Mouse (Mus musculus): ENCODE results near the gene Klk1b24.
"Not testable (repeated sequence)": the region's sequence is repeated elsewhere in the genome, so short reads cannot be mapped to it uniquely, and the experiment has no call there.

The Klk1b24 gene

GRCm38 (mm10) chr7:44187936-44188335 lies at the start of gene Klk1b24:
Gene Klk1b24, plus strand, starts transcription at chr7:44188236.
- DNase-seq (ENCODE audit: low spot score) = not testable (repeated sequence)

GRCm38 (mm10) chr7:44179299-44180045 lies 8.6 kb upstream of the Klk1b24 start:
- no peak for DNase-seq (ENCODE audit: low spot score)

GRCm38 (mm10) chr7:44186516-44186915 lies 1.5 kb upstream of the Klk1b24 start:
- not testable (repeated sequence) for DNase-seq (ENCODE audit: low spot score)

DNA sequence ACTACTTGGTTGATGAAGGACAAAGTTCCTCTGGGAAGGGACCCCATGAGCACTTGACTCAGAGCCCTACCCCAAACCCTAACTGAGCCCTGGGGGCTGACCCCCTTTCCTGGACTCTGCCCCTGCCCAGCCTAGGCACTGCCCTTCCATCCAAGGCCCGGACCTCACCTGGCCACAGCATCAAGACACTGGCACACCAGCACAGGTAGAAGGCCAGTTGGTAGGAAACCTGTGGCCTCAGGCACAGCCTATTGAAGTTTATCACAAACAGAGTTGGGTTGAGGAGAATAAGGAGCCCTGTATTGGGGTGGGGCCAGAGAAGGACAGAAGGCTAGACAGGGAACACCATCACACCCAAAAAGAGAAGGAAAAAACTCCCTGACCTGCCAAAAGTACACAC lies 5.4 kb downstream of the Klk1b24 start:
- not testable (repeated sequence) for DNase-seq (ENCODE audit: low spot score)

GRCm38 (mm10) chr7:44197891-44198290 lies 9.9 kb downstream of the Klk1b24 start, which contains the start of gene Klk1b3:
Gene Klk1b3, plus strand, starts transcription at chr7:44198191.
- DNase-seq (ENCODE audit: low spot score) = no peak

DNA sequence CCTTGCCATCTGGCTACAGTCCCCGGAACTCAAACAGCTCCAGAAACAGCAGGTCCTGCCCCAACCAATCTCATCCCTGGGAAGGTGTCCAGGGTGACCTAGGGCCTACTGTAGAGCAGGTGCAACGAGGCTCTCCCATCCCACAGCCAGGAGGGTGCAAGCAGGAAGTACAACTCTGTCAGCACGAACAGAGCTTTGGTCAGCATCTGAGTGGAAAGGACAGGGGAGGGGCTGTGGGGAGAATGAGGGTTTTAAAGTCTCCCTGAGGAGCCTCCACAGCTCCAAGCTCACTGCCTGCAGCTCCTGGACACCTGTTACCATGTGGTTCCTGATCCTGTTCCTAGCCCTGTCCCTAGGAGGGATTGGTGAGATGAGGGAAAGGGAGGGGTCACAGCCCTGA lies 19.1 kb downstream of the Klk1b24 start, which contains the start of gene Klk1b4:
Gene Klk1b4, plus strand, starts transcription at position 301 of the 400 bp plus-strand sequence.
- not testable (repeated sequence) for DNase-seq (ENCODE audit: low spot score)

DNA sequence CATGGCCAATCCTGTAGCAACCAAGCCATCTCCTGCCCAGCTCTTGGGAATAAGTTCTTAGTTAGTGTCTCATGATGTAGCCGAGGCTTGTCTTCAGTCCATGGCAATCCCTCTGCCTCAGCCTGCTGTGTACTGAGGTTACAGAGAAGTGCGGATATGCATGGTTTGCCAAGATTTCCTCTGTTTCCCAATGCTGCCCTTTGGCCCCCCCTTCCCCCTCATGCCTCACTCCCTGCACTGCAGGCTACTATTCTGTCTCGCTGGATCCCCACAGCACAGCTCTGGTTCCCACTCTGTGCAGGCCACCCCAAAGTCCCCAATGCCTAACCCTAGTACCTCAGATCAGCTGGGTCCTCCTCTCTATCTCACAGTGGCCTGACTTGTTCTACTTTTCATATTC lies 20.3 kb downstream of the Klk1b24 start:
- DNase-seq (ENCODE audit: low spot score) = no peak

DNA sequence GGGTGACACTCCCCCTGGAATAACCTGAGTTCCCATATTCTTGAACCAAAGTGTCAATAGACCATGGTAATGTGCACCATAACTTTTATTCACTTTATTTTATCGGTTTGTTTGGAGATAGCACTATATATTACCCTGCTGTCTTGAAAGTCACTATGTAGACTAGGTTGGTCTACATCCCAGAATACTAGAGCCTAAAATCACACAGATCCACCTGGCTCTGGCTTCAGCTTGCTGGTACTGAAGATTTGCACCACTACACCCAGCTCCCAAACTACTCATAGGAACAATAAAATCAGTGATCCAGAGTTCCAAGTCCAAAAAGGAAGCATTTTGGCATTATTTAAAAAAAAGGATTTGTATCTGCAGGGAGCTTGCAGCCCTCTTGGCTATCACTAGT lies 27.6 kb downstream of the Klk1b24 start, which contains the start of gene Klk1b5:
Gene Klk1b5, plus strand, starts transcription at position 301 of the 400 bp plus-strand sequence.
- no peak for DNase-seq (ENCODE audit: low spot score)

- DNase-seq (ENCODE audit: low spot score) = not testable (repeated sequence)
Observed at GRCm38 (mm10) chr7:44221601-44222000, 33.6 kb downstream of the Klk1b24 start.

DNA sequence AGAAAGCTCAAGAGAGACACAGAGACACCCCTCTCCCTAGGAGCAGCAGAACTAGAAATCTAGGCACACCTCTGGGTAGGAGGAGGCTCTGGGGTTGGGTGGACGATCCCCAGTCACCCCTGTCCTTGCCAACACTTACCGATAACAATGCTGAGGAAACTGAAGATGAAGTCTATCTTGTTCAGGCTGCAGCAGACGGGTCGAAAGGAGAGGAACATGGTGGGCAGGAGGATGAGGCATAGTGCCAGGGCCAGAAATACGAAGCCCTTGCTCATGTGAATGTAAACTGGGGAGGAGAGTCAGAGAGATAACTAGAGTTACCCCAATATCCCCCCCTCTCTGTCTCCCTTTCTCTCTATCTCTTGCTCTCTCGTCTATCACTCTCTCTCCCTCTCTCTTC lies 34.3 kb downstream of the Klk1b24 start:
- not testable (repeated sequence) for DNase-seq (ENCODE audit: low spot score)

- DNase-seq (ENCODE audit: low spot score) = no peak
Observed at GRCm38 (mm10) chr7:44225076-44225475, 37.0 kb downstream of the Klk1b24 start, which contains the start of gene Klk1. Gene Klk1, plus strand, starts transcription at chr7:44225360.

GRCm38 (mm10) chr7:44235909-44236308 lies 47.9 kb downstream of the Klk1b24 start, which contains the start of gene Gm36864:
Gene Gm36864, plus strand, starts transcription at chr7:44236177.
- no peak for DNase-seq (ENCODE audit: low spot score)

DNA sequence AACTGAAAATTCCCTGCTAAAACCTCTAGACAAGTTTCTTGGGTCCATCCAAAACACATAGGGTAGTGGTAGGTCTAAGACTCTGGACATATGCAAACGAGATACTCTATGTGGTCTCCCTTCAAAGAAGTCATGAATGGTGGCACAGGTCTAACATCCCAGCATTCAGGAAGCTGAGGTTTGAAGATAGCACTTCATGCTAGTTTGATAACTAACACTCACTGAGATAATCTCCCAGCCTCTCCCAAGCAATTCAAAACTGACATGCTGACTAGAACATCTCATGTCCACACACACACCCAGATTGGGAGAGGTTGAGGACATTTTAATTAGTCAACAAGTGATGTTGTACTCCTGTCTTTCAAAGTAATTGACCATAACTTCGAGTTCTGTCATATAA lies 51.9 kb downstream of the Klk1b24 start:
- DNase-seq (ENCODE audit: low spot score) = no peak

DNA sequence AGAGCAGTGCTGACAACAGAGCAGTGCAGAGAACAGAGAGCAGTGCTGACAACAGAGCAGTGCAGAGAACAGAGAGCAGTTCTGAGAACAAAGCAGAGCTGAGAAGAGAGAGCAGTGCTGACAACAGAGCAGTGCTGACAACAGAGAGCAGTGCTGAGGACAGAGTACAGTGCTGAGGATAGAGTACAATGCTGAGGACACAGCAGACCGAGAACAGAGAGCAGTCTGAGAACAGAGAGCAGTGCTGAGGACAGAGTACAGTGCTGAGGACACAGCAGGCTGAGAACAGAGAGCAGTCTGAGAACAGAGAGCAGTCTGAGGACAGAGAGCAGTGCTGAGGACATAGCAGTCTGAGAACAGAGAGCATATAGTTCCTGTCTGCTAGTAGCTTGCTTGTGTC lies 52.7 kb downstream of the Klk1b24 start:
- no peak for DNase-seq (ENCODE audit: low spot score)

DNA sequence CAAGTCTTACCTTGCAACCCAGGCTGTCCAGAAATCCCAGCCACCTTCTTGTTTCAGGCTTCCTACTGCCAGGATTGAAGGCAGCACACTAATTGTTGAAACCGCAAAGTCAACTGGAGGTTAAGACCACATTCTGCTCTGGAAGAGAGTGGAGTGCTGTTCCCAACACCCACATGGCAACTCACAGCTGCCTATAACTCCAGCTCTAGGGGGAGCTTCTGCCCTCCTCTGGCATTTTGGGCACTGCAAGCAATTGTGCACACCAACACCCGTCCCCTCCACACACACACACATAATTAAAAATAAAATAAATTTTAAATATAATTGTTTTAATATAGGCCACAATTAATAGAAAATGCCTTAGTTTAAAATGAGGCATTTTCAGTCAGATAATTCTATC lies 53.1 kb downstream of the Klk1b24 start:
- no peak for DNase-seq (ENCODE audit: low spot score)

Data from yolk sac, embryonic 10.5 days (tissue).